Mouse (Mus musculus) thymus, adult 2 months (tissue): ENCODE results near the gene Spaar. TPM values are rescaled to one million over a fixed set of nuclear protein-coding genes. Genes with fewer than 3 reads are reported as not detected.

ENCODE experiments used
- DNase-seq: peaks from one replicate; pipeline ENCODE4 v3.0.0; 2021
- H3K27ac ChIP-seq: fragments of 200-500 bp; 2 replicates; pipeline ENCODE4 v1.5.1; 2012; ENCODE audit warnings: low read length, control low read depth; ENCODE audit not compliant: control insufficient read depth, insufficient read depth
- H3K27me3 ChIP-seq: fragments of 200-500 bp; 2 replicates; pipeline ENCODE4 v1.6.1; 2012; ENCODE audit warnings: mild to moderate bottlenecking, low read length, moderate library complexity, mixed read lengths; ENCODE audit not compliant: control insufficient read depth, insufficient read depth
- H3K36me3 ChIP-seq: fragments of 200-500 bp; 2 replicates; pipeline ENCODE4 v1.6.1; 2012; ENCODE audit warnings: mild to moderate bottlenecking, low read length, moderate library complexity; ENCODE audit not compliant: control insufficient read depth, insufficient read depth
- H3K4me1 ChIP-seq: fragments of 200-500 bp; replicated peaks from 2 replicates; pipeline ENCODE4 v1.6.1; 2012; ENCODE audit warnings: low read length; ENCODE audit not compliant: control insufficient read depth, insufficient read depth
- H3K4me3 ChIP-seq: fragments of 200-500 bp; 2 replicates; pipeline ENCODE4 v1.5.1; 2012; ENCODE audit warnings: mild to moderate bottlenecking, low read length, control low read depth, moderate library complexity; ENCODE audit not compliant: control insufficient read depth, insufficient read depth
- CTCF ChIP-seq: fragments of 200-500 bp; IDR thresholded peaks from 2 replicates; pipeline ENCODE4 v1.5.1; 2012; ENCODE audit warnings: mild to moderate bottlenecking, control low read depth, low read length, moderate library complexity, borderline replicate concordance; ENCODE audit not compliant: control insufficient read depth, poor library complexity, insufficient read depth; ENCODE audit errors: extremely low read depth
- POLR2A ChIP-seq: fragments of 200-500 bp; IDR thresholded peaks from 2 replicates; pipeline ENCODE4 v1.6.1; 2012; ENCODE audit warnings: mild to moderate bottlenecking, low read length, control low read depth, moderate library complexity; ENCODE audit not compliant: control insufficient read depth, poor library complexity, insufficient read depth; ENCODE audit errors: extremely low read depth
- WGBS: fragments of 180-500 bp; shearing (Covaris S2); methylation state at CpG from one replicate; pipeline ENCODE4 v1.1.7; 2018; 5-methylcytosine and 5-hydroxymethylcytosine counted together
- polyA plus RNA-seq: library from polyadenylated mRNA; depleted of rRNA; stranded (reverse); fragments of >200 nt; gene quantifications from 2 replicates; pipeline ENCODE4 v1.2.3, GENCODE M21; 2012

Gene Spaar
- polyA plus RNA-seq, 1 experiment = 0.96 TPM

DNA sequence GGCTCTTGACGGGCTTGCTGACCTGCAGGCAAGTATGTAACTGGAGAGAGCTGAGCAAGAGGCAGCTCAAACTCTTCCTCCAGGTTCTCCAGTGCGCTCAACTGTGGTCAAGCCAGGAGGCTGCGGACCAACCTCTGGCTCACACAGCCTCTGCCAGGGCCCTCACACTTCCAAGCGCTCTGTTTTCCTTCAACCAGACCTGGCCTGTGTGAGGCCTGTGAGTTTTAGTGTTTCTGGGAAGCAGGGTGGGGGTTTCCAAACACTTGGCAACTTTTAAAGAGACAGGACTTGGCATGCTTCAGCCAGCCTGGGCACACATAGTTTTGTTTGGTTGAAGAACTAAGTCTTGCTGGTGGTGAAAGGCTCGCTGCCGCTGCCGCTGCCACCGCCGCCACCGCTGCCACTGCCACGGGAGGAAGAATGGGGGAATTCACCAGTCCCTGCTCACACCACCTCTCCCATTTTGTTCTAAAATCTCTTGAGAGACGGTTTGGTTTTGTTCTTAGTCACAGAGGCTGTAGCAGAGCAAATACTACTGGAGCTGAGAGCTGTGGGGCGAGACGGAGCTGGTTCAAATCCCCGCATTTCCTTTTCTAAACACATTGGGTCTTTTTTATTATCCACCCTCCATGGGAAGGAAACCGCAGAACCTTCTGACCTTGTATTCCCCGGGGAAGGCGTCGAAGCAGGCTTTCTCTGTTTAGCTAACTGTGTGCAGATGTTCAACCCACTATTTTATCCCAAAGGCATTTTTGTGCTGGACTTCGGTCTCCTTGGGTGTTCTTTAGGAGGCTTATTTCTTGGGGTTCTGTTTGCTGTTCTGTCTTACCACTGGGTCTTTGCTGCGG lies 30.0 kb downstream of the Spaar start:
- H3K27ac ChIP-seq = no peak overlapping the region
- DNase-seq = no peak
- TF ChIP-seq CTCF (no peak), POLR2A (no peak)
- no peaks in the 10 kb centered on the region for H3K36me3 ChIP-seq
- H3K27me3 ChIP-seq = no peaks in the 10 kb centered on the region
- no peaks in the 10 kb centered on the region for H3K4me1 ChIP-seq
- 85% methylated on average over 21 of the region's 21 CpGs for WGBS
- no peak overlapping the region for H3K4me3 ChIP-seq

- 76% methylated on average over 10 of the region's 10 CpGs for WGBS
- Histone ChIP-seq H3K36me3 (no peaks in the 10 kb centered on the region), H3K27ac (no peak overlapping the region), H3K27me3 (no peaks in the 10 kb centered on the region), H3K4me1 (no peaks in the 10 kb centered on the region), H3K4me3 (no peak overlapping the region)
- DNase-seq = peak; percentile 18
- TF ChIP-seq CTCF (no peak), POLR2A (no peak)
Measured at GRCm38 (mm10) chr4:43760460-43760859, 30.6 kb downstream of the Spaar start.

GRCm38 (mm10) chr4:43761336-43761735 lies 31.5 kb downstream of the Spaar start:
- H3K27ac ChIP-seq = no peak overlapping the region
- no peaks in the 10 kb centered on the region for H3K36me3 ChIP-seq
- WGBS = 79% methylated on average over 2 of the region's 2 CpGs
- H3K4me1 ChIP-seq = no peaks in the 10 kb centered on the region
- H3K4me3 ChIP-seq = no peak overlapping the region
- no peak for TF ChIP-seq POLR2A
- no peak for TF ChIP-seq CTCF
- DNase-seq = no peak
- H3K27me3 ChIP-seq = no peaks in the 10 kb centered on the region

DNA sequence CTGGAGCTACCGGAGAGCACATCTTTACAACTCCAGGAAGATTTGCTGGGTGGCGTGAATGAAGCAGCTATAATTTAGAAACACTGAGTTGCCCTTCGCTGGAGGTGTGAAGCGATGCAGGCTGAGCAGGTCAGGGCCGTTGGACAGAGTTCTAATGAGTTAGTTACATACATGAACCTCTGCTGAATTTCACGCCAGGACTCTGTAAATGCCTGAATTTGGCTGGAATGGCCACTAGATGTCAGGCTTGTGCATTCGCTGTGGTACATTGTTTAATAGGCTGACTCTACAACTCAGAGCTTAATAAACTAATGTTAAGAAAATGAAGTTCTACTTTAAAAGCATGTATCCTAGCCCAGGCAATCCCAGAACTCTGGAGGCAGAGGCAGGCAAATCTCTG lies 33.6 kb downstream of the Spaar start:
- H3K27ac ChIP-seq = no peak overlapping the region
- WGBS = 22% methylated on average over 7 of the region's 7 CpGs
- H3K27me3 ChIP-seq = no peaks in the 10 kb centered on the region
- H3K4me3 ChIP-seq = no peak overlapping the region
- no peak for TF ChIP-seq CTCF
- no peak for TF ChIP-seq POLR2A
- no peaks in the 10 kb centered on the region for H3K36me3 ChIP-seq
- peak; percentile 28 for DNase-seq
- H3K4me1 ChIP-seq = no peaks in the 10 kb centered on the region

DNA sequence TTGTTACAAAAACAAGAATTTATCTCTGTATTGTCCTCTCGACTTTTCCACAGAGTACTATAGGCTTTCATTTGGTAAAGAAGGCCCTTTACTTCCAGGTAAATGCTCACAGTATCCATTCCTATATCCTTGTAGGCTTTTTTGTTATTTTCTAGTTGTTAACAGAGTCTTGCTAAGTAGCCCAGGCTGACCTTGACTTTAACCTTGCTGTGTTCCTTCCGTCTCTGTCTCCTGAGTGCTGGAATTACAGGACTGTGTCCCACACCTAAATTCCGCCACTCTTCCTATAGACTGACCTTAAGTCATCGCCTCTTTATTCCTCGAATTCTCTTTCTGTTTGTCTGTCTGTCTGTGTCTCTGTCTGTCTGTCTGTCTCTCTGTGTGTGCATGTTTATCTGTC lies 38.5 kb downstream of the Spaar start:
- no peak for DNase-seq
- 81% methylated on average over 5 of the region's 5 CpGs for WGBS
- Histone ChIP-seq H3K4me1 (no peaks in the 10 kb centered on the region), H3K27ac (no peak overlapping the region), H3K27me3 (no peaks in the 10 kb centered on the region), H3K4me3 (no peak overlapping the region), H3K36me3 (no peaks in the 10 kb centered on the region)
- no peak for TF ChIP-seq CTCF
- no peak for TF ChIP-seq POLR2A

DNA sequence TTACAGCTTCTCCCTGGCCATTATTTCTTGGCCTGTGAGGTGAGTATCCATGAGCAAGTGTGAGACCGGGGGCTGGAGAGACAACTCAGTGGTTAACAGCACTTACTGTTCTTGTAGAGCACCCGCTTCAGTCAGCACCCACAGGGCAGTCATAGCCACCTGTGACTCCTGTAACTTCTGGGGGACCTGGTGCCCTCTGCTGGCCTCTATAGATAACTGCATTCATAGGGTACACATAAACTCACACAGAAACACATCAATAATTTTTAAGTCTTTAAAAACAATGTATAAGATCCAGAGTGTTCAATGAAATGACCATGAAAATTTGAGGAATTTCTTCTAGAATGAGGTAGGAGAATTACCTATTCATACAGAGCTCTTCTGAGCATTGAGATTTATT lies 39.5 kb downstream of the Spaar start:
- Histone ChIP-seq H3K27ac (no peak overlapping the region), H3K4me1 (no peaks in the 10 kb centered on the region), H3K27me3 (no peaks in the 10 kb centered on the region), H3K36me3 (no peaks in the 10 kb centered on the region), H3K4me3 (no peak overlapping the region)
- TF ChIP-seq CTCF (no peak), POLR2A (no peak)
- DNase-seq = no peak
- 96% methylated on average over 2 of the region's 2 CpGs for WGBS

DNA sequence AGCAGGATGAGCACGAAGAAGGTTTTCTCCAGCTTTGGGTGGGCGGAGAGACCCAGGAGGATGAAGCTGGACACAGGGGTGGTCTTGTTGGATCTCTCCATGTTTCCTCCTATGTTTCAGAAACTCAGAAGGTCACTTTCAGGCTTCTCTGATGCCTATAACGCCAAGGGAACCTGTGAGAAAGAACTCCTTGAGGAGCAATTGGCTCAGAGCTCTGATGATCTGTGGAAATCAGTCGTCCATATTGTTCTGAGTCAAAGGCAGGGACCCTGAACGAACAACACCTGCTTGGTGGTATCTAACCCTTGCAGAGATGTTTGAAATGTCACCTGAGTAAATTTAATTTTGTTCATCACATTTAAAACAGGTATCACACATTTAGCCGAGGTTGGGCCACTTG lies 41.1 kb downstream of the Spaar start, which contains the start of gene Olfr159:
Olfr159 (minus strand) TSS at position 101 of the 400 bp plus-strand sequence.
- no peak within 1 kb of the TSS for H3K4me3 ChIP-seq
- 88% methylated on average over 6 of the region's 6 CpGs for WGBS
- H3K27me3 ChIP-seq = no peaks in the 10 kb centered on the region
- no peaks in the 10 kb centered on the region for H3K4me1 ChIP-seq
- TF ChIP-seq POLR2A (no peak), CTCF (no peak)
- no peak for DNase-seq
- no peaks in the 10 kb centered on the region for H3K36me3 ChIP-seq
- H3K27ac ChIP-seq = no peak within 1 kb of the TSS
